Mouse (Mus musculus) midbrain, postnatal 0 days (tissue): ENCODE data around the gene Pakap. TPM values are rescaled to one million over a fixed set of nuclear protein-coding genes. Genes with fewer than 3 reads are reported as not detected.

Experiments
- ATAC-seq: fragments of 200-750 bp; cut with Nextera tagmentation; 2 replicates; pipeline ENCODE4 v1.8.0; 2017; ENCODE audit warnings: moderate number of reproducible peaks, mild to moderate bottlenecking, moderate TSS enrichment, moderate library complexity; ENCODE audit not compliant: low FRiP score
- DNase-seq: peaks from one replicate; pipeline ENCODE4 v3.0.0-alpha.2; 2015; ENCODE audit warnings: low spot score
- H3K27ac ChIP-seq: fragments of 300-500 bp; sonication (generic); 2 replicates; pipeline ENCODE4 v1.5.1; 2014; ENCODE audit warnings: low read depth, mild to moderate bottlenecking, low read length, mixed read lengths
- H3K27me3 ChIP-seq: fragments of 300-500 bp; sonication (generic); 2 replicates; pipeline ENCODE4 v1.6.1; 2014; ENCODE audit warnings: low read length, control low read depth, mixed read lengths; ENCODE audit not compliant: insufficient read depth
- H3K36me3 ChIP-seq: fragments of 300-500 bp; sonication (generic); 2 replicates; pipeline ENCODE4 v1.6.1; 2014; ENCODE audit warnings: low read length, control low read depth, mixed read lengths; ENCODE audit not compliant: insufficient read depth
- H3K4me1 ChIP-seq: fragments of 300-500 bp; sonication (generic); 2 replicates; pipeline ENCODE4 v1.6.1; 2014; ENCODE audit warnings: mild to moderate bottlenecking, control low read depth, antibody characterized with exemption, low read length, mixed read lengths; ENCODE audit not compliant: insufficient read depth
- H3K4me2 ChIP-seq: fragments of 300-500 bp; sonication (generic); 2 replicates; pipeline ENCODE4 v1.6.1; 2014; ENCODE audit warnings: low read depth, mild to moderate bottlenecking, low read length, mixed read lengths; ENCODE audit not compliant: poor library complexity, severe bottlenecking
- H3K4me3 ChIP-seq: fragments of 300-500 bp; sonication (generic); 2 replicates; pipeline ENCODE4 v1.5.1; 2014; ENCODE audit warnings: low read depth, mild to moderate bottlenecking, low read length, moderate library complexity
- H3K9ac ChIP-seq: fragments of 300-500 bp; sonication (generic); replicated peaks from 2 replicates; pipeline ENCODE4 v1.6.1; 2014; ENCODE audit warnings: mild to moderate bottlenecking, low read length, moderate library complexity, mixed read lengths; ENCODE audit not compliant: poor library complexity, severe bottlenecking
- H3K9me3 ChIP-seq: fragments of 300-500 bp; sonication (generic); 2 replicates; pipeline ENCODE4 v1.6.1; 2016; ENCODE audit warnings: low read length, control low read depth
- CTCF ChIP-seq: IDR thresholded peaks from 2 replicates; pipeline ENCODE4 v1.5.1; 2016; ENCODE audit warnings: antibody characterized with exemption, mild to moderate bottlenecking
- WGBS: fragments of 180-500 bp; shearing (Covaris S2); extraction: QIAGEN DNeasy Blood & Tissue Kit; methylation state at CpG from one replicate; pipeline ENCODE4 v1.1.7; 2014; 5-methylcytosine and 5-hydroxymethylcytosine counted together
- polyA plus RNA-seq: library from polyadenylated mRNA; unstranded; fragments of >200 nt; fragmentation: Nextera tagmentation; extraction: Ambion mirVana; gene quantifications from 2 replicates; pipeline ENCODE4 v1.2.1, GENCODE M21; 2015
- total RNA-seq: library from RNA; depleted of rRNA; stranded (reverse); fragments of >200 nt; gene quantifications from 2 replicates; pipeline ENCODE4 v1.2.3, GENCODE M21; 2014

Gene Pakap
- total and polyA plus RNA-seq, 2 experiments from 2014 or later, result 8.4 to 13.5 TPM

- DNase-seq (no peak), ATAC-seq (no peak)
- H3K36me3 ChIP-seq, result no peaks in the 10 kb centered on the region
- TF ChIP-seq CTCF, result no peak
- 84% methylated on average over 2 of the region's 2 CpGs for WGBS
- H3K9ac ChIP-seq, result no peak overlapping the region
- H3K9me3 ChIP-seq, result no peaks in the 10 kb centered on the region
- no peak overlapping the region for H3K4me2 ChIP-seq
- H3K4me1 ChIP-seq, result no peaks in the 10 kb centered on the region
- no peak overlapping the region for H3K4me3 ChIP-seq
- no peak overlapping the region for H3K27ac ChIP-seq
- H3K27me3 ChIP-seq, result no peaks in the 10 kb centered on the region
These were observed 56.8 kb downstream of the Pakap start for GRCm38 (mm10) chr4:57624819-57625218.

DNA sequence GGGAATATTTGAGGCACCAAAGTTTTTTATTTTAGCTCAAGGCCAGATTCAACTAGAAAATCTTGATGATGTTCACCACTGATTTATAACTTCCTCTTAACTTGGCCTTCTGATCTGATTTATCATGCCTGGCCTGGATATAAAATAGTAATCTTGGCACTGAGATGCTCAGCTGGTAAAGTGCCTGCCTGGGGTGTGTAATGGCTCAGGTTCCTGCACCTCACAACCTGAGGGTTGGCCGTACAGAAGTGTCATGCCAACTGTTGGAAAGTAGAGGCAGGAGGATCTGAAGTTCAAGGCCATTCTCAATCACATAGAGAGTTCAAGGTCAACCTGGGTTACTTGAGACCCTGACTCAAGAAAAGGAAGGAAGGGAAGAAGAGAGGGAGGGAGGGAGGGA is 57.3 kb downstream of the Pakap start:
- no peak for DNase-seq
- WGBS, result 97% methylated on average over 1 of the region's 1 CpGs
- ATAC-seq, result no peak
- Histone ChIP-seq H3K4me1 (no peaks in the 10 kb centered on the region), H3K4me2 (no peak overlapping the region), H3K27ac (no peak overlapping the region), H3K27me3 (no peaks in the 10 kb centered on the region), H3K36me3 (no peaks in the 10 kb centered on the region), H3K9me3 (no peaks in the 10 kb centered on the region), H3K9ac (no peak overlapping the region), H3K4me3 (no peak overlapping the region)
- no peak for TF ChIP-seq CTCF

DNA sequence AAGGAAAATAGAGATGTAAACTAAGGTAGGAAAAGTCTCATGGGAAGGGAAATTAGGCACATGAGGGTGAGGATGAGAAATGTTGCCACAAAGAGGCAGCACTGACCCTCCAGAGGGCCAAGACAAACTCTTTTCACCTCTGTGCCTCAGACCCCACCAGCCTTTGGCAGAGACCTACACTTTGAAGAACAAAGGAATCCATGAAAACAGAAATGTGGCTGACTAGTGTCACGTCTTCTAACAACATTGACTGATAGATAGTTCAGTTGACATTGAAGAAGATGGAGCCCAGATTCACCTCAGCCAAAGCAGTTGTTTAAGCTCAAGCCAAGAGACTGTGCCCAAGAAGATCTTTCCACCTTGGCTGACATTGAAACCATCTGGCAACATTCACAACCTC is 57.8 kb downstream of the Pakap start:
- H3K27me3 ChIP-seq, result no peaks in the 10 kb centered on the region
- H3K9me3 ChIP-seq, result no peaks in the 10 kb centered on the region
- H3K4me3 ChIP-seq, result no peak overlapping the region
- no peak overlapping the region for H3K9ac ChIP-seq
- DNase-seq (no peak), ATAC-seq (no peak)
- TF ChIP-seq CTCF, result no peak
- H3K4me2 ChIP-seq, result no peak overlapping the region
- H3K36me3 ChIP-seq, result no peaks in the 10 kb centered on the region
- 69% methylated on average over 1 of the region's 1 CpGs for WGBS
- H3K27ac ChIP-seq, result no peak overlapping the region
- no peaks in the 10 kb centered on the region for H3K4me1 ChIP-seq

DNA sequence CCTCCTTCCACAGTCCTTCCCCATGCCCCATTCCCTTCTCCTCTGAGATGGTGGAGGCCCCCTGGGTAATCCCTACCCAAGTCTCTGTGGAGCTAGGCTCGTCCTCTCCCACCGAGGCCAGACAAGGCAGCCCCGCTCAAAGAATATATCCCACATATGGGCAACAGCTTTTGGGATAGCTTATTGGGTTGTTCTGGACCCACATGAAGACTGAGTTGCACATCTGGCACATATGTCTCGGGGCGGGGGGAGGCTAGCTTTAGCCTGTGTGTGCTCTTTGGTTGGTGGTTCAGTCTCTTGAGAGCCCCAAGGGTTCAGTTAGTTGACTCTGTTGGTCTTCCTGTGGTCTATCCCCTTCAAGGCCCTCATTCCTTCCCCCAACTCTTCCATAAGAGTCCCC is 58.9 kb downstream of the Pakap start:
- no peak for TF ChIP-seq CTCF
- DNase-seq, result no peak
- no peaks in the 10 kb centered on the region for H3K27me3 ChIP-seq
- no peak for ATAC-seq
- H3K4me2 ChIP-seq, result no peak overlapping the region
- 89% methylated on average over 5 of the region's 5 CpGs for WGBS
- H3K4me1 ChIP-seq, result no peaks in the 10 kb centered on the region
- no peaks in the 10 kb centered on the region for H3K9me3 ChIP-seq
- no peak overlapping the region for H3K27ac ChIP-seq
- no peak overlapping the region for H3K9ac ChIP-seq
- no peak overlapping the region for H3K4me3 ChIP-seq
- no peaks in the 10 kb centered on the region for H3K36me3 ChIP-seq

DNA sequence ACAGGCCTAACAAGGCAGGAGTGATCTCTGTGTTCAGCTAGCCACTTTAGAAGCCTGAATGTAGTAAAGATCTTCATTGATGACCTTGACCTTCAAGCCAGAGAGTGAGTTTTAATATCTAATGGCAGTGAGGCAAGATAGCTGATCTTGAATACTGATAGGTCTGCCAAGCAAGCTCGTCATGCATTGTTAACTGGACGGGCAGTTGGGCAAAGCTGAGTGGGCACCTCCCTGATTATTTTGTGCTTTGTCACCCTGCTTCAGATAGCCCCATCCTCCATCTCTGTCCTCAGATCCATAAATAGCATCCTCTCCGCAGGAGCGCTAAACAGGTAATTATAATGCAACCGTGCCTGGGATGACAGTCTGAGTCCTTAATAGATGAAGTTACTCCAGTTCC is 64.4 kb downstream of the Pakap start:
- H3K4me2 ChIP-seq, result no peak overlapping the region
- DNase-seq (no peak), ATAC-seq (no peak)
- 71% methylated on average over 5 of the region's 5 CpGs for WGBS
- H3K27ac ChIP-seq, result no peak overlapping the region
- no peak overlapping the region for H3K4me3 ChIP-seq
- no peak overlapping the region for H3K9ac ChIP-seq
- H3K9me3 ChIP-seq, result no peaks in the 10 kb centered on the region
- TF ChIP-seq CTCF, result no peak
- H3K36me3 ChIP-seq, result no peaks in the 10 kb centered on the region
- no peaks in the 10 kb centered on the region for H3K27me3 ChIP-seq
- no peaks in the 10 kb centered on the region for H3K4me1 ChIP-seq

- TF ChIP-seq CTCF, result no peak
- H3K27ac ChIP-seq, result no peak overlapping the region
- no peaks in the 10 kb centered on the region for H3K36me3 ChIP-seq
- H3K27me3 ChIP-seq, result no peaks in the 10 kb centered on the region
- 97% methylated on average over 7 of the region's 7 CpGs for WGBS
- DNase-seq (no peak), ATAC-seq (no peak)
- no peak overlapping the region for H3K4me2 ChIP-seq
- no peak overlapping the region for H3K4me3 ChIP-seq
- H3K4me1 ChIP-seq, result no peaks in the 10 kb centered on the region
- no peaks in the 10 kb centered on the region for H3K9me3 ChIP-seq
- no peak overlapping the region for H3K9ac ChIP-seq
These were observed 65.1 kb downstream of the Pakap start for GRCm38 (mm10) chr4:57633052-57633451.

- no peak overlapping the region for H3K9ac ChIP-seq
- H3K4me1 ChIP-seq, result 0 out of 2 replicates have a peak, but pooled peaks cover 9% of the 10 kb centered on the region
- H3K27me3 ChIP-seq, result no peaks in the 10 kb centered on the region
- H3K9me3 ChIP-seq, result no peaks in the 10 kb centered on the region
- WGBS, result 73% methylated on average over 1 of the region's 1 CpGs
- no peaks in the 10 kb centered on the region for H3K36me3 ChIP-seq
- no peak overlapping the region for H3K27ac ChIP-seq
- H3K4me2 ChIP-seq, result no peak overlapping the region
- ATAC-seq (no peak), DNase-seq (no peak)
- H3K4me3 ChIP-seq, result no peak overlapping the region
- TF ChIP-seq CTCF, result no peak
These were observed 67.0 kb downstream of the Pakap start for GRCm38 (mm10) chr4:57634956-57635355.
